Mouse (Mus musculus) embryonic facial prominence, embryonic 11.5 days (tissue): ENCODE results near the gene Usp53. TPM values are rescaled to one million over a fixed set of nuclear protein-coding genes. Genes with fewer than 3 reads are reported as not detected.

Source experiments
- ATAC-seq: fragments of 200-750 bp; cut with Nextera tagmentation; replicated peaks from 2 replicates; pipeline ENCODE4 v1.8.0; 2017; ENCODE audit warnings: low read depth; ENCODE audit not compliant: insufficient number of reproducible peaks, low FRiP score, low TSS enrichment
- DNase-seq: peaks from one replicate; pipeline ENCODE4 v3.0.0-alpha.2; 2015; ENCODE audit warnings: low spot score
- H3K27ac ChIP-seq: fragments of 300-500 bp; sonication (generic); replicated peaks from 2 replicates; pipeline ENCODE4 v1.5.1; 2014; ENCODE audit warnings: mild to moderate bottlenecking, low read depth, low read length, control low read depth
- H3K27me3 ChIP-seq: fragments of 300-500 bp; sonication (generic); 2 replicates; pipeline ENCODE4 v1.6.1; 2014; ENCODE audit warnings: mild to moderate bottlenecking, low read length, moderate library complexity, mixed read lengths; ENCODE audit not compliant: control insufficient read depth, insufficient read depth
- H3K36me3 ChIP-seq: fragments of 300-500 bp; sonication (generic); replicated peaks from 2 replicates; pipeline ENCODE4 v1.6.1; 2014; ENCODE audit warnings: low read depth, mild to moderate bottlenecking, low read length, moderate library complexity, mixed read lengths; ENCODE audit not compliant: control insufficient read depth, insufficient read depth
- H3K4me1 ChIP-seq: fragments of 300-500 bp; sonication (generic); 2 replicates; pipeline ENCODE4 v1.6.1; 2014; ENCODE audit warnings: low read length, mixed read lengths; ENCODE audit not compliant: control insufficient read depth, insufficient read depth
- H3K4me2 ChIP-seq: fragments of 300-500 bp; sonication (generic); 2 replicates; pipeline ENCODE4 v1.6.1; 2014; ENCODE audit warnings: low read depth, mild to moderate bottlenecking, control low read depth, low read length, moderate library complexity
- H3K4me3 ChIP-seq: fragments of 300-500 bp; sonication (generic); 2 replicates; pipeline ENCODE4 v1.5.1; 2014; ENCODE audit warnings: low read depth, low read length, control low read depth
- H3K9ac ChIP-seq: fragments of 300-500 bp; sonication (generic); replicated peaks from 2 replicates; pipeline ENCODE4 v1.6.1; 2014; ENCODE audit warnings: mild to moderate bottlenecking, control low read depth, low read length
- H3K9me3 ChIP-seq: fragments of 300-500 bp; sonication (generic); replicated peaks from 2 replicates; pipeline ENCODE4 v1.6.1; 2016; ENCODE audit warnings: mild to moderate bottlenecking, low read length, inconsistent platforms, mixed read lengths; ENCODE audit not compliant: control insufficient read depth
- WGBS: fragments of 180-500 bp; shearing (Covaris S2); extraction: QIAGEN DNeasy Blood & Tissue Kit; methylation state at CpG from one replicate; pipeline ENCODE4 v1.1.7; 2014; 5-methylcytosine and 5-hydroxymethylcytosine counted together
- microRNA-seq: library from miRNA; unstranded; fragments of <30 nt; microRNA quantifications from one replicate; pipeline ENCODE4, GENCODE M21; 2016; ENCODE audit warnings: borderline number of aligned reads
- polyA plus RNA-seq: library from polyadenylated mRNA; unstranded; fragments of >200 nt; fragmentation: Nextera tagmentation; extraction: Ambion mirVana; gene quantifications from 2 replicates; pipeline ENCODE4 v1.2.1, GENCODE M21; 2014

Gene Usp53
- polyA plus RNA-seq, 1 experiment from 2014 or later: 4.8 TPM

GRCm38 (mm10) chr3:122894772-122895171 lies 89.5 kb downstream of the Usp53 start, which contains the start of gene Fabp2:
Fabp2 (plus strand) TSS chr3:122895072.
- Histone ChIP-seq H3K27ac (no peak within 1 kb of the TSS), H3K9me3 (no peaks in the 10 kb centered on the region), H3K27me3 (no peaks in the 10 kb centered on the region), H3K4me3 (no peak within 1 kb of the TSS), H3K4me2 (no peak within 1 kb of the TSS), H3K9ac (no peak within 1 kb of the TSS), H3K4me1 (no peaks in the 10 kb centered on the region), H3K36me3 (no peaks in the 10 kb centered on the region)
- WGBS: 91% methylated on average over 3 of the region's 3 CpGs
- ATAC-seq (no peak), DNase-seq (no peak)

GRCm38 (mm10) chr3:122888371-122888819 lies 95.9 kb downstream of the Usp53 start:
- Histone ChIP-seq H3K27ac (no peak overlapping the region), H3K4me2 (no peak overlapping the region), H3K4me1 (no peaks in the 10 kb centered on the region), H3K36me3 (no peaks in the 10 kb centered on the region), H3K4me3 (no peak overlapping the region), H3K9ac (no peak overlapping the region), H3K9me3 (no peaks in the 10 kb centered on the region), H3K27me3 (no peaks in the 10 kb centered on the region)
- WGBS: 82% methylated on average over 5 of the region's 5 CpGs
- ATAC-seq (no peak), DNase-seq (no peak)

- ATAC-seq: no peak
- H3K27ac ChIP-seq: no peak overlapping the region
- H3K4me3 ChIP-seq: no peak overlapping the region
- no peaks in the 10 kb centered on the region for H3K4me1 ChIP-seq
- H3K9ac ChIP-seq: no peak overlapping the region
- no peaks in the 10 kb centered on the region for H3K27me3 ChIP-seq
- no peaks in the 10 kb centered on the region for H3K36me3 ChIP-seq
- no peak overlapping the region for H3K4me2 ChIP-seq
- no peak for DNase-seq
- H3K9me3 ChIP-seq: no peaks in the 10 kb centered on the region
- WGBS: 76% methylated on average over 4 of the region's 4 CpGs
Observed at GRCm38 (mm10) chr3:122887505-122888301, 96.6 kb downstream of the Usp53 start.

Small RNA genes within 50 kb of the gene (microRNA-seq; reads per million reads assigned to microRNA genes)
- not detected for gene Gm22066

Other genes starting within 250 kb of the Usp53 start
- gene Fabp2, start 89.4 kb downstream of the Usp53 start, polyA plus RNA-seq: not detected in 2 replicates
- gene Gm10959, start 65.2 kb downstream of the Usp53 start, polyA plus RNA-seq: not detected in 2 replicates
- 81.4 and 88.3 TPM in 2 replicates for gene 1810037I17Rik, start 60.3 kb downstream of the Usp53 start, polyA plus RNA-seq
- gene Myoz2, start 50.5 kb upstream of the Usp53 start, polyA plus RNA-seq: 0.78 and 1.3 TPM in 2 replicates